Mouse (Mus musculus) liver (tissue): ENCODE measurements at regions not wholly inside any gene's neighbourhood (a gene's known extent, or its start where the extent isn't known, plus 50 kb on each side); places are given as distances from the start of the nearest gene placed in this dataset.

Experiments used
- DNase-seq: peaks from one replicate; pipeline ENCODE4 v3.0.0-alpha.2; 2020; ENCODE audit warnings: mixed read lengths

DNA sequence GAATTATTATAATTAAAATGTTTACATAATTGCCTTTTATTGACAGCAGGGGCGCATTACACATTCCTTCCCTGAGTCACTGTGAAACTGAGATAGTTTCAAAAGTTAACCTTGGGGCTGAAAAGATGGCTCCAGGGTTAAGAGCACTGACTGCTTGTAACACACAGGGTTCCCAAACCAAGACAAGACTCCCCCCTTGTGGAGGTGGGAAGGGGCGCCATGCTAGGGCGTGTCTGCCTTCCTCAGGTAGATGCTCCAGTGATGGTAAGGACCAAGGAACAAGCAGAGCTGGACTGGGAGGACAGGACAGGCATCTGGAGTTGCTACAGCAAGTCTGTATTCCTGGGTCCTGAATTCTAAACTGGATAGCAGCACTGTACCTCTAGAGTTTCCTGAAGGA lies 351.9 kb downstream of the Tbc1d22a start:
- DNase-seq: no peak

DNA sequence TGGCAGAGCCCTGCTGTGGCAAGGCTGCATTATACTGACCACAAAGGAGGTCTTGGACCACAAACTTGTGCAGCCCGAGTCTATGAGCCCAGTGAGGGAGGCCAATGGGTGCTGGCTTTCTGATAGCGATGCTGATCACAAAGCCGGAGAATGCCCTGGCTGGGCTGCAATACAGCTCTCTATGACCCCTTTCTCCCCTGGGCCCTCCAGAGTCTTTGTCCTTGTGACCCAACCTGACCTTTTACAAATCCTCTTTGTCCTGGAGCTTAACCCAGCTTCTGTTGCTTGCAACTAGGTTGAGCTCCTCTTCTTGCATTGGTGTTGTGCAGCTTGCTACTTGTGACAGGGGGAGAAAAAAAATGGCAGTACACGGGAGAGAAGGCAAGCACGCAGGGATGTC lies 360.1 kb downstream of the Tbc1d22a start:
- no peak for DNase-seq

DNA sequence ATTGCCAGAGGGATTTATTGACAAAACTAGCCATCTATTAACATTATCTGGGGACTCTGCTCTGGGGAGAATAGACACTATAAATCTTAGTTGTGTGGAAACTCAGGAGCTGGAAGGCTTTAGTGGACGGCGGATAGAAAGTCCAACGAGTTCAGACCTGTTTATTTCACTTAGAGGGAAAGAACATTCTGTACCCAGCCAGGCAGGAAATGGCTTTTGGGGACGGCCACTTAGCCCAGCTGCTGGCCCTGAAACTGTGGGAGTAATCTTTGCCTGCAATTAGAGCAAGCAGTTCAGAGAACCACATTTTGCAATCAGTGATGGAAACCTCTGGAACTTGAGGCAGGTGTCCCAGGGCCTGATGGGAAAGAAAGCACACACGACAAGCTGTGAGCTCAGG lies 362.4 kb downstream of the Tbc1d22a start:
- DNase-seq: no peak

DNA sequence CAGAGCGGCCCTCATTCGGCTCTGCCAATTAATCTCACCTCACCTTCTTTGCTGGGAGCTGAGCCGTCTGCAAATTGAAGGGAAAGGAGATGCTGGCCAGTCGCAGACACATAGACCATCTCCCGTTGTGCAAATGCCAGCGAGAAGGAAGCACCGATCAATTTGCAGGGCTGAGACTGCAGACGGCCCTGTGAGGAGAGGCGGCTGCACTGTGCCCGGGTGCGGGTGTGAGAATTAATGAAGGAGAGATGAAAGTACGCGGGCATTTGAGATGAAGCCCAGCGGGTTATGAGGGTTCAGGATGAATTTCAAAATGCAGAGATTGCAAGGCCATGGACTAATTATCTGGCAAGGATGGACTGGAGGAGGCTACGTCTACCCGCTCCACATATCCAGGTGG lies 364.4 kb downstream of the Tbc1d22a start:
- DNase-seq: no peak

DNA sequence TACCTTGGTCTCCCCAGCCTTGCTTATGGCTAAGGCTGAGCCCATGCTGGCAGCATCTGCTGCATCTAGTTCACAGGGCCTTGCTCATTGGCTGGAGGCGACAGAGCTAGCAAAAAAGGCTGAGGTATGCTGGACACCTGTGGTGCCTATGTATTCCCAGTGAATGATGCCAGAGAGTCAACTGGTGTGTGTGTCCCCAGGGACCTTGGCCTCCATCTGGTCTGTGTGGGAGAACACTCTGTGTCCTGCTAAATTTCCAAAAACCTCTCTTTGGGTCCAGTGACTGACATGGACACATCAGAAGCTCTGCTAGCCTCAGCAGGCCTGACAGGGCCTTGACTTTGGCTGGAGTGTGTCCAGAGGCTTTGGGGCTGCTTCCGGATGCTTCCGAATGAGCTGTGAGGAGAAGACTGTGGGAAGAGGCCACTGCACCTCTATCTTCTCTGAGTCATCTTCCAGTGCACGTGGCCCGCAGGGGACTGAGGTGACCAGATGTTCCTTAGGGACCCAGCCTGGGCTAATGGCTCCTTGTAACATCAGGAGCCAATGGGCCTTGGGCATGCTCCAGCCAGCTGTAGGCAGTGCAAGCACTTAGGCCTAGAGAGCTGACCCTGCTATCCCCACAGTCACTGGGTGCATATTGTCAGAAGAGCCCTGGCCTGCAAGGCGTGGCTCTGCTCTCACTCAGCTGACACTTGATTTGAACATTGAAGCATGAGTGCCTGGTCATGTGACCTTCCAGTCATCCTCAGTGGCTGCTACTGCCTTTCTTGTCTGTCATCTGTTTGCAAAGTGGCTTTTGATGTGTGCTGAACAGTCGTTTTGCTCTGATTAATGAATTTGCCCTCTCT lies 368.2 kb downstream of the Tbc1d22a start:
- DNase-seq: no peak

DNA sequence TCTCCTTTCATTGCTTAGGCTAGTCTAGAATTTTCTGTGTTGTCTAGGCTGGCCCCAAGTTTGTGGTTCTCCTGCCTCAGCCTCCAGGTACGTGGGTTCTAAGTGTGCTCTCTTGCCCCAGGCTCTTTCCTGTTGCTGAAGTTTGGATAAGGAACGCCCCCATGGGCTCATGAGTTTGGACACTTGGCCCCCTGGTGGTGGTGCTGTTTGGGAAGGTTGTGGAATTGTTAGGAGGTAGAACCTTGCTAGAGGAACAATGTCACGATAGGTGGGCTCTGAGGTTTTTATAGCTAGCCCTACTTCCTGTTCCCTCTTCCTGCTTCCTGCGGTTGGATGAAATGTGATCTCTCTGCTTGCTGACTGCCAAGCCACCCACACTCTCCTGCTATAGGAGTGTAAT lies 371.5 kb downstream of the Tbc1d22a start:
- peak; percentile 11 for DNase-seq

DNA sequence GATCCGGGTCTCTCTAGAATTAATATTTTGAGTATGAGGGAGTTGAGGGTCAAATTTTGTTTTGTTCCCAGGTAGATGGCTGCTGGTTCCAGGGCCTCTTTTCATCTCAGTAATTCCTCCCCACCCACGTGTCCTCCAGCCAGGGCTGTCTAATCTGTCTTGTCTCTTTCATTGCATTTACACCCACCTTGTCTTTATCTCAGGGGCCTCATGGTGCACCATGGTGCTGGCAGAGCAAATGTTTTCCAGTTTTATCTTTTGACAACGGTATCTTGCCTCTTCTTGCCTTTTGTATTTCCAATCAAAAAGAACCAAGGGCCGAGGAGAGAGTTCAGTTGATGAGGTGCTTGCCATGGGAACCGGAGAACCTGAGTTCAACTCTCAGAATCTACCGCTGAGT lies 372.9 kb downstream of the Tbc1d22a start:
- DNase-seq: peak; percentile 8

DNA sequence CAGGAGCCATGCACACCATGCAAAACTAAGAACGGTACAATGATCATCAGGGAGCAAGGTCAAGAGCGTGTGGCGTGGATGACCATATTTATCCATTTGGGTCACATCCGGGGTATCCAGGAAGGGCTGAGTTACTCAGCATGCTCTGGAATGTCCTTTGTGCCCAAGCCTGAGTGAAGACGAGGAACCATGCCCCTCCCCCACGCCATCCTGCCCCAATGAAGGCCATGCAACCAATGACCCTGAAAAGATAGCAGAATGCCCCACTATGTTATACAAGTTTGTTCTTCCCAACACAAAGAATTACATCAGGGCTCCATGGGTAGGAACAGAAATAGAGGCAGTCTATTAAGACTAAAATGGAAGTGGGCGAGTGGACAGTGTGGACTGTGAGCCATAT lies 375.8 kb downstream of the Tbc1d22a start:
- no peak for DNase-seq

DNA sequence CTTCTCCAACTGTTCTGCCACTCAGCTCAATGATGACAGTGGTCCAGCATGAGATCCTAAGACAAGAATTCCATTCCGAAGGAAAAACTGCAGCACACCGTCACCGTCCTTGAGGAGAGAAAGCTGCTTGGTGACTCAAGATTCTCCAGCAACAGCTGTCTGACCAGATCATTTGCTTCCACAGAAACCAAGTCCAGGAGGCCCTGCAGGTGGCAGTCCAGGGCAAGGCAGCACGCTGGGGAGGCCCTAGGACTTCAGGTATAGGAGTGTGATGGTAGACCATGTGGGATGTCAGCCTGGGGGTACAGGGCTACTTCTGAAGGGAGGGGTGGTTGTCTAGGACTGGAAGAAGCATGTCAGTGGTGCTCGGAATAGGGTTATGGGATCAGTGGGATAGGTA lies 376.6 kb downstream of the Tbc1d22a start:
- no peak for DNase-seq

DNA sequence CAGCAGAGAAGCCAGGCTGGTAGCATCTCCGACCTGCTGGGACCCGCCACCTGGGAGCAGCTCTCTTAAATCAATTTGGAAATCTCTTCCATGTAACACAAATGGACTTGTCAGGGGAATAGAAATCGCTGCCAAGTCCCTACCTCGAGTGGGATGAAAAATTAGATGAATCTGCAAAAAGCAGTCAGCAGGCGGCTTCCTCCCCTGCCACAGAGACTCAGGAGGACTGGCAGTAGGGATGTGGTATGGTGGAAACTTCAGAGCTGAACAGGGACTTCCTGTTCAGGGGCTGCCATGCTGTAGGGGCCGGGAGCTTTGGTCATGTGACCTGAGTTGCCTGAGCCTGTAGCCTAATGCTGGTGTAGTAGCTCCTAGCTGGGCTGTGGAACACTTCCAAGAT lies 379.1 kb downstream of the Tbc1d22a start:
- DNase-seq: no peak

DNA sequence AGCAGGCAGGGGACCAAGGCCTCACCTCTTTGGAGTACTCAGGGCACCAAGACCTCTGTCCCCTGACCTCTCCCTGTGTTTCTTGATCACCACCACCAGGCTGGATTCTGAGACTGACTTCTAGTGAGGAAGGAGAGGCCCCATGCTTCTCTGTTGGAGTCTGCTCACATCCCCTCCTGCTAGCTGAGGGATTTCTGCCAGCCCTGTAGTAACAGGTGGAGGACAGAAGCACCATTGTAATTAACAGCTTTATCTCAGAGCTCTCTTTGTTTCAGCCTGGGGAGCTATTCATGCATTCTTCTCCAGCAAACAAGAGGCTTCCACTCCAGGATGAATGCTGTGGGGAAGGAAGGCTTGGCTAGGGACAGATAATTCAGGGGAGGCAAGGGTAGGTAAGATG lies 392.2 kb downstream of the Tbc1d22a start:
- DNase-seq: no peak

DNA sequence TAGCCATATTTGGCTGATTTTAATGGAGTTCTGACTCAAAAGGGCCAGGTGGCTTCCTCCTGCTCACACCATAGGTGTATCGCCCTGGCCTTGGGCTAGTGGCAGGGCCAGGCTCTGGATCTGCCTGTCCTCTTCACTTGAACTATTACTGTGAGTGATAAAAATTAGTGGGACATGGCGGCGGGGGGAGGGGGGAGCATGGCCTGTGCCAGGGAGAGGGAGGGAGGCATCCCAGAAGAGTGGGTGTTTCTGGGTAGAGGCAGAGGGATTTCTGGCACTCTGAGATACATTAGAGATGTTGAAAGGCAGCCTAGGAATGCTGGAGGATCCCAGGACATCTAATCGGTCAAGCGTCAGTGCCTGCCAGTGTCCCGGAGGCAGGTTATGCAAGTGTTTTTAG lies 395.4 kb downstream of the Tbc1d22a start:
- DNase-seq: no peak

DNA sequence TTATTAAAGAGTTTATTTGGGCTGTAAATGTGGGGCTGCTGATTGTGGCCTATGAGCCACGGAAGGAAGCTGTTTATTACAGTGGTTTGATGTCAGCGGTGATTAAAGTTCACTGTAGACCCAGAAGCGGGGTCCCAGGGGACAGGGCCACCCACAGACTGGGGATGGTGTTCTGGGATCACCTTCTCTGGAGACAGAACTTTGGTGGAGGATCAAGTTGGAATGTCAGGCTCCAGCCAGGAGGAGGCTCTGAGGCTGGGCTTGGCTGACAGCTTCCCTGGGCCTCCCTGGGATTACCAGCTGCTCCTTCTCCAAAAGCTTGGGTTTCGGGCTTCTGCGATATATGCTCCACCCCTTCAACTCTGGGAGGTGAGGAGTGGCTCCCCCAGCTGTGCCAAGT lies 417.1 kb downstream of the Tbc1d22a start:
- no peak for DNase-seq

DNA sequence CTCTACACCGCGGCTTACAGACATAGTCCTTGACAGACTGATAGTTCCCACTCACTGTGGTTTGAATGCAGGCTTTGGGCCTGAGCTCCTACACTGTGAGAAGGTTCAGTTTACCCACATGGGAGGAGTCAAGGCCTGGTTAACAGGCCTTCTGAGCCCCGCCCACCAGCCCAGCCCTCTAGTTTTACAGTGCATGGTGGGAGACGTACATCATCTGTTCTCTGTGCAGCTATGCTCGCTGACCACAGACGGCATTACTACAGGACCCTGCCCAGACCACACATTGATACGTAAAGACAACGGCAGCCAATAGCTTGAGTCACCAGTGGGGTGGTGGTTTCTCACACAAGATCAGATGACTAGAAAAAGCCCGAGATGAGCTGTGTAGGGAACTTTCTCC lies 431.0 kb downstream of the Tbc1d22a start:
- DNase-seq: no peak

DNA sequence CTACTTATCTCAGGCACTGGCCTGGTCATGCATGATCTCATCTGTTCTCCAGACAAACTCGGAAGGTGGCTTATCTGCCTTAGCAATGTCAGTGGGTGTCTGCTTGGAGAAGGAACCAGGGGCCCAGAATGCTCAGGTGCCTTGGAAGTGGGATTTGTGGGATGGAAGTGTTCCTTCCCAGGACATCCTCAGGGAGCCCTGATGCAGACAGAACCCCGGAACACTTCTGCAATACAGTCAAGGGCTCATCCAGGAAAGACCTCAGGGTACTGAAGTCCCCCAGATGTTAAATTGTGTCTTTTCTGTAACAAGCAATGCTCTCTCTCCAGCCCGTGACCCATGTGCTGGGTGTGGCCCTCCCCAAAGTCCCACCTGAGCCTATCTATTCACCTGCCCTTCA lies 433.9 kb downstream of the Tbc1d22a start:
- DNase-seq: no peak

DNA sequence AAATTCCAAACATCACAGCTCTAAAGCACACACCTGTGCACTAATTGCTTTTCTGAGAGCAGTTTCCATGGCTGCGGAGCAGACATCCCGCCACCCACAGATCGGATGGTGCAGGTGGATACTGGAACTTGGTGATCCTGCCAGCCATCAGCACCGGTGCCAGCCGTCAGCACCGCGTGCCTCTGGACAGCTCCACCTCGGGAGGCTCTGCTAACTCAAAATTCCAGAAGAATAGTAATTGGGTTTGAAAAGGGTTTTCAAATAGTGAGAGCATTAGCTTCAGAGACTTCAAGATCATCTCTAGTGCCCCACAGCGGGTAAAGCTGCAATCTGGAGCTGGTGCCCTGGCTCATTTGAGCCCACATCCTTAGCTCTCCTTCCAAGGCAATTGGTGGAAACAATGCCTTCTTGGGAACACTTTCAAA lies 458.8 kb downstream of the Tbc1d22a start:
- DNase-seq: no peak

DNA sequence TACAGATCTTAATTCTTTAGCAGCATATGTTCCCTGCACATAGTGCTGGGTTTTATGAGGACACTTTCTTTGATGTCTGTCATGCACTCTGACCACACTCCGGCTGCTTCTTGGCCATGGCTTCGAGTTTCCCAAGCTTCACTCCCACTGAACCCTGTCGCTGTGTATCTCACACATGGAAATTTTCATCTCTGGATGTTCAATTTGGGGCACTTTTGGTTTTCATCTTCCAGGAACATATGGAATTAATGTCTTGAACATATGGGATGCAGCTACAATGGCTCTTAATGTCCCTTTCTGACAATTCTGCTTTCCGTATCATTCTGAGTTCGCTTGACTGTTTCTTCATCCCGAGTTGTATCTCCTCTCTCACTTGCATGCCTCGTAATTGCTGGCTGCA lies 462.8 kb downstream of the Tbc1d22a start:
- no peak for DNase-seq

DNA sequence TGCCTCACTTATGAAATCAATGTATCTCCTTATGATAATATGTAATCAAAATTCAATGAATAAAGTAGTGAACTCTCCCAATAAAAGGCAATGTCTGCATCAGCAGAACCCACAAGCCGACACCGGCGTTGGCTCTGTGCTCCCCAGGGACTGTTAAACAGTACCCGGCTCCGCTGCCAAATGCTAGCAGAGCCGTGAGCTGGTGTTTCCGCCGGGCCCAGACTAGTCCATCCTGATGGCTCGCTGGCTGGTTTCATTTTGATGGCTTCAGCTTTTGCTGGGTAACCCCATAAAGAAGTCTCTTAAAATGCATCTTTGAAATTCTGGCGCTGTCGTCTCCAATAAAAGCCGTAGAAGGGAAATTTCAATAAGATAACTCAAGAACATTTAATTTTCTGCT lies 468.8 kb downstream of the Tbc1d22a start:
- DNase-seq: no peak

DNA sequence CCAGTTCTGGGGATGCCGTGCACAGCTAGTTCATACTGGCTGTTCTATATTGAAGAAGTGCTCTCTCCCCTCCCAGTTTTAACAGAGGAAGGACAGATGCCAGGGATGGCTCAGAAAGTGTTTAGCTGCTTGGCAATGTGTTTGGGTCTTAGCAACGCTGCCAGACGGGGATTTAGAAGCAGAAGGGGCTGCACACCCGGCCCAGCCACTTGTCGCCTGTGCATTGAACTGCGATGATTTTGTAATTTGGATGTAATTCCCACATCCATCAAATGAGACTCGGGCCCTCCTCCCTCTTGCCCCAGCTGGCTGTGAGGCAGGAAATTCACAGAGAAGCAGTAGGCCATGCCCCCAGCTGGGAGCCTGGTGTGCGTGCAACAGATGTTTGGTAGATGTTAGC lies 475.4 kb downstream of the Tbc1d22a start:
- no peak for DNase-seq

DNA sequence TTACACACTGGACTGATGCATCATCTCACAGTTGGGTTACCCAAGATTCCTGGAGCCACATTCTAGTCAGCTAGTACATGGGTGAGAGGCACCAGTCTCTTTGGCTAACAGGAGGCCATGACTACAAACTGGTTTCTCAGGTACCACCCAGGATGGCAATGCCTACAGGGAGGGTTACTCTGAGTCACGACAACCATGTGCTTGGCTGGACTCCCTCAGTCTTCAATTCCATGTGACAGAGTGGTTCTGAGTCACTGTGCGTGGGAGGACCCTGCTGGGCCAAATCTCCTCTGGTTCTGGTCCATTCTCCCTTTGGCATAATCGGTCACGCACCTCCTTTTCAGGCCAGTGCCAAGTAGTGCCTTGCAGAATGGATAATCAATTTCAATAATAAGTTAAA lies 482.5 kb downstream of the Tbc1d22a start:
- no peak for DNase-seq

DNA sequence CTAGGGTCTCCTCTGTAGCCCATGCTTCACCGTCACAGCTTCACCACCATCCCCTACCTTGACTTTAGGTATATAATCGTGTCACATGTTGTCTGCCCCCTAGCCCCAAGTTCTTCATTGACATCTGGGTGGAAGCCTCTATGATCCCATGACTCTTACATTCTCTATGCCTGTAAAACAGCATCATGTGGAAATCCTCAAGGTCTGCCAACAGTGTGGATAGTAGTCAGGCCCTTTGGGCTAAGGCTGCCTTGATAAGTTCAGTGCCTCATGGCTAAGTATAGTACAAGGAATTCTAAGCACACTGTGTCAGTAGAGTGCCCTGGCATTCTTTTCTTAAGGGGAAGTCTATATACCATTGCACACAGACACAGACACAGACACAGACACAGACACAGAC lies 496.2 kb downstream of the Tbc1d22a start:
- no peak for DNase-seq

DNA sequence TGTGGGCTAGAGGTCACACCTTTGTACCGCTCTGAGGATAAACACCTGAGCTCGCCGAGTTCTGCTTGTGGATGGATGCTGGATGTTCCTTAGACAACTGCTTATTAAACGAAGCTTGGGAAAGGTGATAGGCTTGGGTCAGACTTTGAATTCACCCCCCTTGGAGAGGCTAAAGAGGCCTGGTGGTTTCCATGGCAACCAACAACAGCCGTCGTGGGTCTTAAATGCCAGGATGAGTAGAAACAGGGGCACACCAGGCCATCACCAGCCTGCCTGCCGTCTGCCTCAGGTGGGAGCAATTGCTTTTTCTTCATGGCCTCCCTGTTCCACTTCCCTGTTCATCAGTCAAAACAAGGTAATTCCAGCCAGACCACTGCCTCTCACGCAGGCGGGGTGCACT lies 504.1 kb downstream of the Tbc1d22a start:
- no peak for DNase-seq

DNA sequence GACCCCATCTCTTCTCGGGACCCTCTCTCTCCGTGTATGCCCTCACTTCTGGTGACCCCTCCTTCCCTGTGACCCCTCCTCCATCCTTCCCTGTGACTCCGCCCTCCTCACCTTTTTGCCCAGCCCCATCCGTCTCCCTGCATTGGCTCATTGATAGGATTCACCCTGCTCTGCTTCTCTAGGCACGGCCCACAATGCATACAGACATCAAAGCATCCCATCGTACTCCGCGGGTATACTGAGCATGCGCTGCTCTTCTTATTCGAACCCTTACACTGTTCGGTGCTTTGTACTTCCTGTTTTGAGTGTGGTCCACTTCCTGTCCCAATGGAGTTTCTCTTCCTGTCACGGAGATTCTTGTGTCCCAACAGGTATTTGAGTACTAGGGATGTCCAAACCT lies 504.8 kb downstream of the Tbc1d22a start:
- DNase-seq: no peak

DNA sequence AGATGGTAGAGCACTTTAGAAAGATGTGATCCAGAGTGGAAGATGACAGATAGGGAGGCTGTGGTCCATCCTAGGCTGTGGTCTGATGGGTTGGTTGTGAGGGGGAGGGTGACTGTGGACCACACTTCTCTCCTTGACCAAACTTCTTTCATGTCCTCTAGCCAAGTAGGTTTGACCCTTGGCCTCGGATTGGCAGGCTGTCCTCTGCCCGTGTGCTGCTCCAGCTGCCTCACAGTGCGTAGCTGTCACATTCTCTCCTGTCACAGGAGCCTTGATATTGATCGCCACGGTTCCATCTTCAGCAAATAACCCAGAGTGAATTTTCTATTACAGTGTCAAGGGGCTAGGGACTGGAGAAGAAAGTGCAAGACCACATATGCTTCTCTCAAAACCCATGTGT lies 506.9 kb downstream of the Tbc1d22a start:
- no peak for DNase-seq

DNA sequence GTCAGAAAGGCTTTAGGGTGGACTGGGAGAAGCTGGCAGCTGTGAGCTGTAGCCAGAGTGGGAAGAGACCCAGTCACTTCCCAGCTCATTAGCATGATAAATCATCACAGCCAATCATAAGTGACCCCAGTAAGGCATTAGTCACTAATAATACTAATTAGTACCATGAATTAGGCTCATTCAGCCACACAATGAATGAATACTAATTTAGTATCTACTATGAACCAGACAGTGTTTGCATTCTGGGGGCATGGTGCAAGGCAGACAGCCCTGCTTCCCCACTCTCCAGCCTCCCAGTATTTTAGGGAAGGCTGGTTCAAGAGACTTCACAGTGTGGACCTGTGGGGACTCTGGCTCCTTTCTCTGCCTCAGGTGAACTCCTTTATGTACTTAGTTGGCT lies 523.7 kb downstream of the Tbc1d22a start:
- DNase-seq: no peak
